Mouse (Mus musculus): Measurements from ENCODE around the gene Tnni1. TPM values are rescaled to one million over a fixed set of nuclear protein-coding genes. Genes with fewer than 3 reads are reported as not detected.
A peak's percentile ranks its signal among the peaks of the same experiment; 100 is the strongest.

The Tnni1 gene
- polyA plus RNA-seq, 1 experiment: not detected

DNA sequence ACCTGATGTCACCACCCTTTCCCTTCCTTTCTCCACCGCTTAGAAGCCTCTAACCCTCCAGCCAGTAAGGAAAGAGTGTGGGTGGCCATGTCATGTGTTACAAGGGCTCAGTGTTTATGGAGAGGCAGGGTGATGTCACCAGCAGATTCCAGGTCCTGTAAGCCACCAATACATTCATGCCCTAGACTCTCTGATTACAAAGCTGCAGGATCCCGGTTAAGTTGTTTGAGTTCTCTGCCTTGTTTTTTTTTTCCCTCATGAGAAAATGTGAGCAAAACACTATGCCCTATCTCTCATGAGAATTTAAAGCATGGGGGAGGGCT is 15.1 kb upstream of the Tnni1 start:
- Histone ChIP-seq H3K27ac (ENCODE audit: insufficient read depth, low read depth, low read length) (no peak overlapping the region), H3K4me3 (ENCODE audit: insufficient read depth, low read depth, low read length) (no peak overlapping the region), H3K4me1 (ENCODE audit: control insufficient read depth, insufficient read depth, low read length) (peaks cover 22% of the 10 kb centered on the region)
- no peak for TF ChIP-seq POLR2A (IDR thresholded peaks at IDR 0.05; ENCODE audit: insufficient read depth, low read depth, low read length)
- no peak for TF ChIP-seq CTCF (IDR thresholded peaks at IDR 0.05; ENCODE audit: insufficient read depth, low read depth, low read length)
- WGBS: 28% methylated on average over 2 of the region's 2 CpGs

DNA sequence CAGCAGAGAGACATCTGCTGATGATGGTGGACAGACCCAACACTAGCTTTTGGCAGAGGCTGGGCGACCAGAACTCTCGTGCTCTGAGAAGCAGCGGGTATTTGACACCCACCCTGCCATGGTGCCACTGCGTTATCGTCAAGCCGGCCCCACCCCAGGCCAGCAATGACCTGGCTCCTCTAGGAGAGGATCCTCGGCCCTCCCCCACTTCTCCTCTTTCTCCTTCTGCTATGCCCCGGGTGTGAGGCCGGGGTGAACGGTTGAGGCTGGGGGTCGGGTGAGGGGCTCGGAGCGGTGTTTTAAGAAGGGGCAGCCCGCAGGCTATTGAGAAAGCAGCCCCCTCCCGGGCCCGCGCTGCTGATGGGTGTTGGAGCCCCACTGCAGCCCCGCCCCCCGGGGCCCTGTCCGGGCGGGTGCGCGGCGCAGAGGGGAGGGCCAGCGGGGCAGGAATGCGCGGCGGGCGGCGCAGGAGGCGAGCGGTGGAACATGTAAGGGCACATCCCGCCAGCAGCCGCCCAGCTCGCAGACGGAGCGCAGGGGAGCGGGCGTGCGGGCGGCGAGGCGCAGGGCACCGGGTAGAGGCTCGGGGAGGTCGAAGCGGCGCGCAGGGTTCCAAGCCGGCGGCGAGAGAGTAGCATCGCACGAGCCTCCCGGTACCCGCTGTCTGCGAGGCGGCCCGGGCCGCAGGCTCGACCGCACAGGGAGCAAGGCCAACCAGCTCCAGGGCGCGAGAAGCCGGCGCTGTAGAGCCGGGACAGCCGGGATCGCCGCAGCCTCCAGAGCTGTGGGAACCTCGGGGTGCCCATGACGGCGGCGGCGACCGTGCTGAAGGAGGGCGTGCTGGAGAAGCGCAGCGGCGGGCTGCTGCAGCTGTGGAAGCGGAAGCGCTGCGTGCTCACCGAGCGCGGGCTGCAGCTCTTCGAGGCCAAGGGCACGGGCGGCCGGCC is 13.3 kb upstream of the Tnni1 start, which contains the start of gene Phlda3:
TSS of gene Phlda3 (plus strand) at position 475 of the 947 bp plus-strand sequence.
- TF ChIP-seq POLR2A (IDR thresholded peaks at IDR 0.05; ENCODE audit: insufficient read depth, low read depth, low read length) (0 out of 2 replicates have a peak, but pooled peaks have one; percentile 38), CTCF (IDR thresholded peaks at IDR 0.05; ENCODE audit: insufficient read depth, low read depth, low read length) (no peak; the same call in 1 of the 2 replicates)
- H3K4me3 ChIP-seq (ENCODE audit: insufficient read depth, low read depth, low read length): peak within 1 kb of the TSS; percentile 62
- WGBS: 3% methylated on average over 90 of the region's 90 CpGs
- H3K27ac ChIP-seq (ENCODE audit: insufficient read depth, low read depth, low read length): peak within 1 kb of the TSS; percentile 17; the same call in 1 of the 2 replicates
- peaks cover 28% of the 10 kb centered on the region for H3K4me1 ChIP-seq (ENCODE audit: control insufficient read depth, insufficient read depth, low read length)

GRCm38 (mm10) chr1:135766592-135767306 is 12.5 kb upstream of the Tnni1 start:
- WGBS: 26% methylated on average over 30 of the region's 30 CpGs
- TF ChIP-seq POLR2A (IDR thresholded peaks at IDR 0.05; ENCODE audit: insufficient read depth, low read depth, low read length) (no peak), CTCF (IDR thresholded peaks at IDR 0.05; ENCODE audit: insufficient read depth, low read depth, low read length) (no peak)
- no peak overlapping the region for H3K27ac ChIP-seq (ENCODE audit: insufficient read depth, low read depth, low read length)

GRCm38 (mm10) chr1:135767324-135767890 is 11.8 kb upstream of the Tnni1 start:
- Histone ChIP-seq H3K27ac (ENCODE audit: insufficient read depth, low read depth, low read length) (no peak overlapping the region), H3K4me3 (ENCODE audit: insufficient read depth, low read depth, low read length) (peak overlapping the region; percentile 62), H3K4me1 (ENCODE audit: control insufficient read depth, insufficient read depth, low read length) (peaks cover 38% of the 10 kb centered on the region)
- WGBS: 86% methylated on average over 4 of the region's 4 CpGs
- no peak for TF ChIP-seq CTCF (IDR thresholded peaks at IDR 0.05; ENCODE audit: insufficient read depth, low read depth, low read length)
- no peak for TF ChIP-seq POLR2A (IDR thresholded peaks at IDR 0.05; ENCODE audit: insufficient read depth, low read depth, low read length)

More at GRCm38 (mm10) chr1:135766592-135767306, 12.5 kb upstream of the Tnni1 start:
- peak overlapping the region; percentile 62 for H3K4me3 ChIP-seq (ENCODE audit: insufficient read depth, low read depth, low read length)
- H3K4me1 ChIP-seq (ENCODE audit: control insufficient read depth, insufficient read depth, low read length): peaks cover 35% of the 10 kb centered on the region

GRCm38 (mm10) chr1:135768400-135768799 is 10.8 kb upstream of the Tnni1 start:
- Histone ChIP-seq H3K4me1 (ENCODE audit: control insufficient read depth, insufficient read depth, low read length) (peaks cover 38% of the 10 kb centered on the region), H3K4me3 (ENCODE audit: insufficient read depth, low read depth, low read length) (no peak overlapping the region), H3K27ac (ENCODE audit: insufficient read depth, low read depth, low read length) (no peak overlapping the region)
- TF ChIP-seq CTCF (IDR thresholded peaks at IDR 0.05; ENCODE audit: insufficient read depth, low read depth, low read length): no peak
- no peak for TF ChIP-seq POLR2A (IDR thresholded peaks at IDR 0.05; ENCODE audit: insufficient read depth, low read depth, low read length)
- 95% methylated on average over 2 of the region's 2 CpGs for WGBS

DNA sequence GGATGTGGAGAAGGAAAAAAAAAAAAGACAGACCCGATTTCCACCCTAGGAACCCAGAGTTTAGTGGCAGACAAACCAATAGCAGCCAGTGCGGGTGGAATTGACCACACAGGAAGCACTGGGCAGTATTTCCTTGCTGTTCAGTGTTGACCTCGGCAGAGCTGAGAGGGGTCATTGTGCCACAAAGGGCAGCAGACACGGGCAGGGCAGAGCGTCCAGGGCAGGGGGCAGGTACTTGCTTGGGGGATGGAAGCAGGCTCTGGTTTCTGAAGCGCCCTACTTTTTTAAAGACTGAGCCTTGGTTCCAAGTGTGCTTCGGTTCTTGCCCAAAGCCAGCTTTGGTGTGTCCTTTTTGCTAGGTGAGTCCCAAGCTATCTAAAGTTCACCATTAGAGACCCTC is 9.0 kb upstream of the Tnni1 start:
- no peak overlapping the region for H3K27ac ChIP-seq (ENCODE audit: insufficient read depth, low read depth, low read length)
- no peak overlapping the region for H3K4me3 ChIP-seq (ENCODE audit: insufficient read depth, low read depth, low read length)
- no peak for TF ChIP-seq CTCF (IDR thresholded peaks at IDR 0.05; ENCODE audit: insufficient read depth, low read depth, low read length)
- no peak for TF ChIP-seq POLR2A (IDR thresholded peaks at IDR 0.05; ENCODE audit: insufficient read depth, low read depth, low read length)
- 81% methylated on average over 7 of the region's 7 CpGs for WGBS
- H3K4me1 ChIP-seq (ENCODE audit: control insufficient read depth, insufficient read depth, low read length): peaks cover 42% of the 10 kb centered on the region

GRCm38 (mm10) chr1:135770896-135771572 is 8.2 kb upstream of the Tnni1 start:
- peaks cover 43% of the 10 kb centered on the region for H3K4me1 ChIP-seq (ENCODE audit: control insufficient read depth, insufficient read depth, low read length)
- WGBS: 37% methylated on average over 12 of the region's 12 CpGs

GRCm38 (mm10) chr1:135771573-135771970 is 7.7 kb upstream of the Tnni1 start:
- peaks cover 42% of the 10 kb centered on the region for H3K4me1 ChIP-seq (ENCODE audit: control insufficient read depth, insufficient read depth, low read length)
- no peak overlapping the region for H3K27ac ChIP-seq (ENCODE audit: insufficient read depth, low read depth, low read length)
- H3K4me3 ChIP-seq (ENCODE audit: insufficient read depth, low read depth, low read length): no peak overlapping the region
- TF ChIP-seq CTCF (IDR thresholded peaks at IDR 0.05; ENCODE audit: insufficient read depth, low read depth, low read length) (no peak), POLR2A (IDR thresholded peaks at IDR 0.05; ENCODE audit: insufficient read depth, low read depth, low read length) (no peak)
- whole genome bisulfite sequencing: 73% methylated on average over 8 of the region's 8 CpGs

More at GRCm38 (mm10) chr1:135770896-135771572, 8.2 kb upstream of the Tnni1 start:
- Histone ChIP-seq H3K27ac (ENCODE audit: insufficient read depth, low read depth, low read length) (no peak overlapping the region), H3K4me3 (ENCODE audit: insufficient read depth, low read depth, low read length) (no peak overlapping the region)
- TF ChIP-seq CTCF (IDR thresholded peaks at IDR 0.05; ENCODE audit: insufficient read depth, low read depth, low read length) (no peak), POLR2A (IDR thresholded peaks at IDR 0.05; ENCODE audit: insufficient read depth, low read depth, low read length) (no peak)

Measured in olfactory bulb, adult 2 months (tissue).